Mouse (Mus musculus) left cerebral cortex, postnatal 14 days (tissue): ENCODE data around the gene Hilpda. TPM values are rescaled to one million over a fixed set of nuclear protein-coding genes. Genes with fewer than 3 reads are reported as not detected.

Source experiments
- DNase-seq, 2 experiments: peaks; one replicate each; pipeline ENCODE4 v3.0.0; 2021 to 2022; ENCODE audit warnings: low spot score in 2 of 2, mixed read lengths in 1 of 2
- intact Hi-C: fragments of 180-260 bp; cut with DNase I; formaldehyde crosslinking; loops from one replicate; pipeline ENCODE4 v1.15.1; 2025
- total RNA-seq, 2 experiments: library from RNA; stranded (reverse); gene quantifications; 2 replicates each; pipeline ENCODE4 v1.2.3; 2021

Gene Hilpda
- total RNA-seq, 2 experiments from 2014 or later: 5.7 to 6.5 TPM

- DNase-seq: no peak
- intact Hi-C loops: no loop called here
These were observed 49.9 kb downstream of the Hilpda start for GRCm38 (mm10) chr6:29322147-29322546.

GRCm38 (mm10) chr6:29322735-29323134, 50.4 kb downstream of the Hilpda start:
- DNase-seq: no peak
- intact Hi-C loops: no loop called here

Other genes starting within 250 kb of the Hilpda start
- not detected for gene Lep, start 212.3 kb upstream of the Hilpda start, total RNA-seq
- 10 to 100 TPM; 35.5 to 37.3 TPM for gene Rbm28, start 107.5 kb upstream of the Hilpda start, total RNA-seq
- 1 to 10 TPM; 4.7 to 5.5 TPM for gene Prrt4, start 92.9 kb upstream of the Hilpda start, total RNA-seq
- gene Impdh1, start 56.1 kb upstream of the Hilpda start, total RNA-seq: 10 to 100 TPM; 86.5 to 99.2 TPM
- gene Fam71f2, start 7.1 kb downstream of the Hilpda start, total RNA-seq: under 1 TPM in 1 of 2 experiments, not detected in 1; 0.44 TPM
- not detected for gene Fam71f1, start 46.7 kb downstream of the Hilpda start, total RNA-seq
- gene Calu, start 75.6 kb downstream of the Hilpda start, total RNA-seq: 10 to 100 TPM; 88.7 to 89.1 TPM
- under 1 TPM; 0.33 to 0.66 TPM for gene Opn1sw, start 116.0 kb downstream of the Hilpda start, total RNA-seq
- 100 to 1,000 TPM in 1 of 2 experiments, 10 to 100 TPM in 1; 90.1 to 104 TPM for gene Ccdc136, start 123.8 kb downstream of the Hilpda start, total RNA-seq
- 1 to 10 TPM; 2.0 to 2.2 TPM for gene Flnc, start 160.8 kb downstream of the Hilpda start, total RNA-seq
- gene Atp6v1f, start 195.2 kb downstream of the Hilpda start, total RNA-seq: 100 to 1,000 TPM; 253 to 268 TPM
- 1 to 10 TPM in 1 of 2 experiments, under 1 TPM in 1; 0.70 to 1.3 TPM for gene Atp6v1fnb, start 198.9 kb downstream of the Hilpda start, total RNA-seq
- 1 to 10 TPM; 5.9 to 7.6 TPM for gene Kcp, start 235.5 kb downstream of the Hilpda start, total RNA-seq